Mouse (Mus musculus) thymus, postnatal 25 days (tissue): ENCODE measurements around the gene Saxo1.

Experiments used
- DNase-seq: peaks from one replicate; pipeline ENCODE4 v3.0.0; 2022

Saxo1 gene

DNA sequence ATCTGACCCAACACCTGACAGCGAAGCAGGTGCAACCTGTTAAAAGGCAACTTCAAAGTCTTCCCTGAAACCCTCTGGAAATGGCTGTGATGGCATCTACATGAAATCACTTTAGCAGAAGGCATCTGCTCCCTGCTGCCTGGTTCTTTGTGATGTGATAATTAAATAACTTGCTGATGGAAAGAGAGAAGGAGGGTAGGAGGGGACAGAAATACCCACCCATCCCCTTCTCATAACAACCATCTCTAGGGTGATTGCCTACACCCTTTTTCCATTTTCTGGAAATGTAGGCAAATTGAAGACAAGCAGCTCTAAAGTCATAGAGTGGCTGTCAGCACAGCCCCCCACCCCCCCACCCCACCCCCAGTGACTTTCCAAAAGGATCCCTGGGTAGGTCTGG, 33.6 kb downstream of the Saxo1 start:
- DNase-seq: no peak

DNA sequence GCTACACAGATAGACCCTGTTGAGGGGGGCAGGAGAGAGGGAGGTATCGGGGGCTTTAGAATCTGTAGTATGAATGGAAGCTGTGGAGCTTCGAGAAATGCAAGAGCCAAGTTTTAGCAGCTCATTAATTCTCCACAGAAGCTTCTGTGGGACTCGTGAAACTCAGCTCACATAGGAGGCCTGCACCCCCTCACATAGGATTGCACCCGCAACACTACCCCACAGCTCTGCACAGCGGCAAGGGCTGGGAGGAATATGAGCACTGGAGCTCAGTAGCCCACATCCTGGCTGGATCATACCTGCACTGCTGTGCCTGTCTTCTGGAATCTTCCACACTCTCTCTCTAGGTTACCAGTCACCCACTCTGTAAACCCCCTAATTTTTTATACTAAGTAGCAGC, 34.4 kb downstream of the Saxo1 start:
- no peak for DNase-seq

DNA sequence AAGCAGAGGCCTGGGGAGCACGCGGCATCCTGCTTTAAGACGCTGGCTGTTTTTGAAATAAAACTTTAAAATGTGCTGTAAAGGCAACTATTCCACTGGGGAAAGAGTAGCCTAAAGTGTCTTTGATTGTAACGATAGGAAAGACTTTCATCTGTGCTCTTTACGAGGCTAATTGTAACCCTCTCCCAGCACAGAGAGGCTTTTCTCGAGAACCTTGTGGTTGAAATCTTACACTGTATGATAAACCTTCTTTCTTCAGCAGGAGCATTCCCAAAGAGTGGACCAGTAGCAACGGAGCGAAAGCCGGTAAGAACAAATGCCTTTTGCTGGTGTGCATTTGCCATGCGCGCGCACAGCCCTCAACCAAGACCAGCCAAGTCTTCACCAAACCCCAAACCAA, 37.4 kb downstream of the Saxo1 start:
- DNase-seq: no peak

DNA sequence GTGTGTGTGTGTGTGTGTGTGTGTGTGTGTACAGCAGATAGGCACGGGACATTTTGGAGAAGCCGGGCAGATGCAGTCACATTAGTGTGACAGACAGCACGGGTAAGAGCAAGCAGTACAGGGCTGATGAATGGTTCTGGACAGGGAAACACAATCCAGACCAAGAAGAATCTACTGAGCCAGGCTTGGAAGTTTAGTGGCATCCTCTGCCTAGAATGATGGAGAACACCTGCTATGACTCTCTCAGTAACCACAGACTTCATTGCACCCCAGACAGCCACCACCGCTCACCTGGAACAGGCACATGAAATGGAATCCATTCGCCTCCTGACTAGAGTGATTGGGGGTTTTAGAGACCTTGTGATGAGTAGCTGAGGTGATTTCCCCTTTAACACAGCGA, 38.2 kb downstream of the Saxo1 start:
- DNase-seq: no peak

DNA sequence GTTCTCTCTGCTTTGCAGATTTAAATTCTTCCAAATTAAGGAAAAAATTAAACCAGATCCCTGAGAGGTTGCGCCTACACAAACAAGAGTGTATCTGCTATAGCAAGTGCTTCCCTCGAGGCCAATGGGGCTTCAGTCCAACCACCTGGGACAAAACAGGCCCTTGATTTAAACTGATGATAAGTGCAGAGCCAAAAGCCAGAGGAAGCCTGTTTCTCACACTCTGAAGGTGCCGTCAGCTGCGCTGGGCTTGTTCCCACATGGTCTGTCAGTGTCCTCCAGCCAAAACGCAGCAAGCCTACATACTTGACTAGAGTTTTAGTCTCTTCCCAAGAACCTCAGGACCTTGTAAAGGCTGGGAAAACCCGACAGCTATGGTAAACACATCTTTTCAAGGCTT, 53.5 kb downstream of the Saxo1 start:
- no peak for DNase-seq

DNA sequence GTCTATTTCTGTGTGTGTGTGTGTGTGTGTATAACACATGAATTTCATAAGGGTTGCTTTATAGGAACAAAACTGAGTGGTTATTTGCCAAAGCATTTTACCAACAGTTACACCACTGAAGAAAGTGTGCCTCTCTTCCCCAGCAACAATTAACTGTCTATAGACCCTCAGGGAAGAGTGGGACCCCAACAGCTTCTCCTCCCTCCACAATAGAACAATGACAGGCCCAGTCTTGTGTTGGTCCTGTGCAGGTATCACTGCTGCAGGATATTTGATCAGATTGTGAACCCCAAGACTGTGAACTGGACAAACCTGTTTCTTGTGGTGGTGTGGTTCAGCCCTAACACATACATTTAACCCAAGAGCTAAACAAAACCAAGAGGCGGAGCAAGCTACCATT, 58.6 kb downstream of the Saxo1 start:
- DNase-seq: no peak

DNA sequence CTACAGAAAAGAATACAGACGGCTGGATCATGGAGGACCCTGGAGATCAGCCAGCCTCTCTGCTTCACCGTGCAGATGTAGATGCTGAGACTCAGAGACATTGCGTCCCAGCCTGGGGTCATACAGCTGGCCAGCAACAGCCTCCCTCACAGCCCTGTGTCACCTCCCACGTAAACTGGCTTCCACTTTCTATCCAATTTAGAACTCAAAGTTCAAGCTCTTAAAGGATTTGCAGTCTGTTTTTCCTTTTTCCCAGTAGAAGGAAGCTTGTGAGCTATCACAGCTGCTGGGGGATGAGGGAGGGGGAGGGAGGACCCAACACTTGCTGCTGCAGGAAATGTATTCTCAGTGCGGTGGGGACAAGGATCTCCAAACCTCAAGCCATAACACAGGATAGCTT, 59.4 kb downstream of the Saxo1 start:
- DNase-seq: no peak

DNA sequence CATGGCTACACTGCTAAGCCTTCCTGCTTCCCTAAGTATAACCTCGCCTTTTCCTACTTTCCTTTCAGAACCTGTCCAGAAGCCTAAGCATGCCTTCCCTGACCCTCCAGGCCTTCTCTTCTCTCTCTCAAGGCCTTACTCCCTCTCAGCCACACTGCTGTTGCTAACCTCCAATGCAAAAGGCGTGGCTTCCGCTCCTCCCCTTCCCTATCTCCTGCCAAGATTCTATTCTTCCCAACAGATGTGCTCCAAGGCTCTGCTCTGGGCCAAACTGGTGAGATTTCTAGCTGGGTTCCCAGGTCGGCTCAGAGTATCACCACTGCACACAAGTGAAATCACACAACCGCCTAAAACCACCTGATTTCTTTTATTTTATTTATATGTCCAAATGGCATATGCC, 69.0 kb downstream of the Saxo1 start:
- no peak for DNase-seq

DNA sequence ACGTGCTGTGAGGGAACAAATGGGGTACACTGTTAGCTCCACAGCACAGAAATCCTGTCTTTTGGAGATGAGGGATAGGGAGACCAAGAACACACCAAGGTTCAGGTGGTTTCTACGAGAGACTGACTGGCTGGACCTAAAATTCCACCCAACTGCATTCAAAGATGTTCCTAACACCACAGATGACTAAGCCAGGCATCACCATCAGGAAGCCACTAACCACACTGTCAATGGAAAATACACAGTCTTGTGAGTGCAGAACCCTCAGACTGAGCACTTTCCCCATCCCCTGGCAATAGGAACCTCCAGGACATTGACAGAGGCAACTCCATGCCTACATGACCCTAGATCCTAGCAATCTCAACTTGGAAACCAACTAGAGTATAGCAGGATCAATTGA, 71.2 kb downstream of the Saxo1 start:
- DNase-seq: no peak

DNA sequence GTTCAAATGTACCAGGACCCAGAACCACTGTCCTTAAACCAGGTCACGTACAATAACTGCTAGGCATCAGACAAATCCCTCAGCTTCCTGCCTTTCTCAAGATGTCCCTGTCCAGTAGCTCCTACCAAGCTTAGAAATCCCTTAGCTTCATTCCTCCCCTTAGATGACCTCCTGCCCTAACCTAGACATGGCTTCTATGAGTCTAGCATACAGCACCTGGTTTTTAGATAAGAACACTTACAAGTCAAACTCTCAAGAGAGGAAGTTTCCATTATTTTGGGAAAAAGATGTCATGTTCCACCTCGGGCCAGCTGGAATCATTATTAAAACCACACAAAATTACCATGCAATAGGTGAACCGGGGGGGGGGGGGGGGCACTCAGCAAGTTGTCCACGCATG, 71.6 kb downstream of the Saxo1 start:
- DNase-seq: no peak

DNA sequence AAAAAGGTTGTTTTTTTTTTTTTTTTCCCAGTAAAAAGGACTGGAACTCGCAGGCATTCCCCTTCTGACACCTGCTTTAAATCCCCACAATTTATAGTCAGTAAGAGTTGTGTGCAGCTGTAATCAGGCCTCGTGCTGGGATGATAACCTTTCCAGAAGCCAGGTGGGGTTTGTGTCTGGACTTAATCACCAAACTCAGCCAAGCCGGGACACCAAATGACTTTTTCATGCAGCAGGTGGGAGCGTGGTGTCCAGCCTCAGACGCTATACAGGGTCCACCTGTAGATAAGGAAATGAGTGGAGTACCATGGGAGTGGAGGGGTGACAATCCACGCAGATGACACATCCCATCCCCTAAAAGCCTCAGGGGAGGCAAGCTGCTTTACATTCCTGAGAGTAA, 73.1 kb downstream of the Saxo1 start:
- DNase-seq: no peak

DNA sequence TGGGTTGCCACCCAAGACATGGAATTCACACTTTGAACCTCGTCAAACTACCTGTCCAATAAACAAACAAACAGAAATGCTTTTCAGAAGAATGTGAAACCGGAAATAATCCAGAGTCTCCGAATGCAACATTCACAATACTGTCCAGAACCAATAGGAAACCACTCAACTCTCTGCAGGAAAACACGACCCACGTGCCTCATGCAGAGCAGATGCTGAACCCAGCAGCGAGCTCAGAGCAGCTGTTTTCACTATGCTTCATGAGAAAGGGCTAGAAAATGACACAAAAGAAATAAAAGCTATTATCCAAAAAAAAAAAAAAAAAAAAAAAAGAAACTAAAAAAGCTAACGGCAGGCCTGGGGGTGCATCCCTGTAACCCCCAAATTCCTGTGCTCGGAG, 74.4 kb downstream of the Saxo1 start:
- DNase-seq: no peak

DNA sequence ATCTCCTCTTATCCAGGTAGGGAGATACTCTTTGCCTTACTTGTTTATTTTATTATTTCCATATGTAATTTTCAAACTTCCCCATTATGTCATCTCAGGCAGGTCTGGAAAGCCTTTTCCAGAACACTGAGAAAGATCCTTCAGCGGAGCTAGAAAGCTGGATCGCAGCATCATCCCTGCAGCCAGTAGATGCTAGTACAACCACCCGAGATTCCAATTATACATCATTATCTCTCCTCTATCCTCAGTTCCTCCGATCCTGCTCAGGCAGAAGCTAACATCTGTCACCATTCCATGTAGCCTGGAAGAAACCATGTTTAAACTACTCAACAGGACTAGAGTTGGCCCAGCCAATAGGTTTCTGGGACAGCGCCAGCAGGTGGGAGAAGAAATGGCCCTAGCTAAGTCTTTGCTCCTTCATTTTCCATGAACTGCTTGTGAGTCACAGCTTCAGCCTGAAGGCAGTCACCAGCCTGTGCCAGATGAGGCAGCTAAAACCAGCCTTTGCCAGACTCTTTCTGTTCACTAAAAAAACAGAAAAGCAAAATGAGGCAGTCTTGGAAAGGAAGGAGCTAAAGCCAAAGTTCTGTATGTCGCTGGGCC, 75.0 kb downstream of the Saxo1 start:
- no peak for DNase-seq

DNA sequence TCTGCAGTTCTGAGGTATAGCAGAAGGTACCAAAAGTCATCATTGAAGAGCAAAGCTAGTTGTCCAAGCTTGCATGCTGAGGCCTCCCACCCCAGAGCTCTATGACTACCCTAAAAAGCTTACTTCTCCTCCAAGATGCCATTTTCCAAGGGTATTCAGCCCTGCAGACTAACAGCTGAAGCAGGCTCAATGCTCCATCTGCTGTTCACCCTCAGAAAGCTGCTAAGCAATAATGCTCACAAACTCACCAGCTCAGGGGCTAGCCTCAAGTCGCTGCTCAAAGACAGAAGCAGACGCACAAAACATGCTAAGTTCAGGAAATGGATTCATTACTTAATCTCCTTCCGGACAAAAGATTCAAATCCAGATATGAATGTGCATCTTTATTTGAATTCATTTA, 77.2 kb downstream of the Saxo1 start:
- no peak for DNase-seq

DNA sequence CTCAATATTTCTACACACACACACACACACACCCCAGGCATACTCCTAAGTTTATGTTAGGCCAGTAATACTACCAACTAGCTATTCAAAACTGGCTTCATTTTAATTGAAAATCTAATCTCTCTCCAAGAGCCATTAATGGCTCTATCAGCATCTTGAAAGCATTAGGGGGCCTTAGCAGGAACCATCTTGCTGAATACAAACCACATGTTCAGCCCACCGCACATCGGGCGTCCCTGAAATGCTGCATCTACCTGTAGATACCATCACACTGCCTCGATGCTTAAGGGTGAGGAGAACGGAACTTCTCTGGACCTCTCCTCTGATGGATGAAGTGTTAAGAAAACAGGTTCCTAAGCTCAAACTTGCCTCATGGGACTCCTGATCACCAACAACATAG, 93.3 kb downstream of the Saxo1 start:
- no peak for DNase-seq

DNA sequence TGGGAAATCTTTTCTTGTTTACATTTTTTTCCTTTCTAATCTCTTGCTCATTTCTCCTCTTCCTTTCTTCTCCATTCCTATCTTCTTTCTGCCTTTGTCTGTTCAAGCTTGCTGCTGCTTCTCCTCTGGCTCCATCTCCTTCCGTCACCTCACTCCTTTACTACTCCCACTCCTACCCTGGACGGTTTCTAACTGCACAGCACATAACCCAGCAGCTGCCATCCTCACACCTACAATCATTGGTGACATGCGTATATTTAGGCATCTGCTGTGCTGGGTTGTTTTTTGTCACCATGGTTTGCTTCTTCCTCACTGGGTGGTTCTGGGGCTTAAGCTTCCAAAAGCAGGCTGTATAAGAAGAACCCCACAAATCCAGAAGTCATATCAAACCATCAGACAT, 107.7 kb downstream of the Saxo1 start:
- no peak for DNase-seq

DNA sequence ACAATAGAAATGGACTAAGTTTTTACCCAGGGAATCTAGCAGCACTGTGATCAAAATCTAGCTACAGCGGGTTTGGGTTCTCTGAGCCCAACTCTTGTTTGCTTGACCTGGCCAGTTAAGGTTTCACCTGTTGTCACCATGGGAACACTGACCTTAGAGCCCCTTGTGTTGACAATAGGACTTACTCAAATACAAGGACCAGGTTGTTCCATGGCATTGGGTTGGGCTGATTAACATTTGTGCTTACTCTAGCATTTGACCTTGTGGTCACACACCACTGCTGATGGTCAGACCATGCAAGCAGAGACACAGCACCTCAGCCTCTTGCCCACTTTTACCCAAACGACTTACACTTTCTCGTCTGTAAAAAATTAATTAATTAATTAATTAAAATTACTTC, 121.8 kb downstream of the Saxo1 start:
- no peak for DNase-seq

DNA sequence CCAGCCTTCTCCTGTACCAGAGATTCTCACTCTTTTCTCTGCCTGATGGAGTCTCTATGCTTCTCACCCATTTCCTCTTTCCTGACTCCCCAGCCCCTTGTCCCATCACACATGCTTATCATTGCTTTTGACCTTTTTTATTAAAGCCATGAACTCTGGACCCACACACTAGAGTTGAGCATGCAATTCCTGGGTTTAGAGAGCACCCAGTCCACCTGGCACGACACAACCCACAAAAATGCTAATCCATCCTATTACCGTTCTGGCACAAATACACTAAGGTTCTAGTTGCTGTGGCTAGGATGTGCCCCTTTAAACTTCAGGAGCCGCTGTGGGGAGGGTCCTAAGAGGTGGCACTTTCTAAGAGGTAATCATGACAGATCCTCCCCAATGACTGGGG, 122.5 kb downstream of the Saxo1 start:
- DNase-seq: no peak

DNA sequence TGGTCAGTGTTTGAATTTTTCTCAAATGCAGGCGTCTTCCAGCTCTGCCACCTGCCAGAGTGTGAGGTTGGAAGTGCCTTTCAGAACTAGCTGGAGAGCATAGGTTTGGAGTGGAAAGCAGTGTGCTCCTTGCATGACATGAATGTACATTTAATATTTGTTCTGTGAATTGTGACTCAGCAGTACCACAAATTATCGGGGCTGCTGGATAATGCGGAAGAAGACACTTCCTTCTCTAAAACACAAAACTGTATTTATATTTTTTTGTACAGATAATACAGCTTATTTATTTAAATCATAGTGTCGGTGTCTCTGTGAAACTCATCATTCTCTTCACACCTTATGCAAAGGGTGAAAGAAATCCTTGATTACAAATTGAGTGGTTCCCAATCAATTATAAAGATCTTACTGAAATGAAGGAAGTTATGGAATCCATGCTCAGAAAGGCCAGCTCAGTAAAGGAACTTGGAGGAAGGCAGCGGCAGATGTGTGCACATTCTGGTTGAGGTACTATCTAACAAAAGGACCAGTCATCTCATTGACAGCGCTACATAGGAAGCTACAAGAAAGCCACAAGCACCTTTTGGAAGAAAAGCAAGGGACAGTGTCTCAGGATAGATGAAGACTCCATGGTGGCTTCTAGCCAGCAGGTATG, 129.9 kb downstream of the Saxo1 start:
- no peak for DNase-seq

DNA sequence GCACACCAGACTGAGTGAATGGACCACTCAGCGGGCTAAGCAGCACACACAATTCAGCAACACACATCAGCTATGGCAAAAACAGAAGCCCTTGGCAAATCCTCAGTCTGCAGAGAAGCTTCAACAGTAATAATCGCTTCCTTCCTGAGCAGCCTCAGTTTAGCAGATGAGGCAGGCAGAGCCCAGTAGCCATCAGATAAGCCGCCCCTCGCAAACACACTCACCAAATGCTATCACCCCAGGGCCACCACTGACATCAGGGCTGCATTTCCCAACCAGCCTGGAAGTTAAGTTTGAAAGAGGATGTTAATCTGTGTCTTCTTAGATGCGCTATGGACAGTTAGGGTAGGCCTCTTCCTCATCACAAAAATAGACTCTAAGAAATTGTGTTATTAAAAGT, 130.8 kb downstream of the Saxo1 start:
- DNase-seq: no peak

DNA sequence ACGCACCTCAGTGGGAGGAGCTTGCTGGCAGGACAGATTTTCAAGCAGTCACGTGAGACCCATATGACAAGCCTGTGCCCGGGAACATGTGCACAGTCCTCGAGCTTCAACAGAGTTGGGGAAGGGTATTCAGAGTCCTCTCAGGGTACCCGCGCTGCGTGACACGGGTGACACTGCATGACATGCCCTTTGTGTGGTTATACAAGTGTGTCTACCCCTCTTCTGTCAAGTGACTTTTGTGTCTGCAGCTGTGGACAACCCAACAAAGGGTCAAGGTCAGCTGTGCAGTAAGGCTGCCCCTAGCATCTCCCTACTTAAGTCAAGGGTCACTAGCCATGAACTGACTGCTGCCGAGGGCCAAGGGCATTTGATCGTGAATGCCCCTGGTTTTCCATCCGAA, 131.6 kb downstream of the Saxo1 start:
- no peak for DNase-seq

DNA sequence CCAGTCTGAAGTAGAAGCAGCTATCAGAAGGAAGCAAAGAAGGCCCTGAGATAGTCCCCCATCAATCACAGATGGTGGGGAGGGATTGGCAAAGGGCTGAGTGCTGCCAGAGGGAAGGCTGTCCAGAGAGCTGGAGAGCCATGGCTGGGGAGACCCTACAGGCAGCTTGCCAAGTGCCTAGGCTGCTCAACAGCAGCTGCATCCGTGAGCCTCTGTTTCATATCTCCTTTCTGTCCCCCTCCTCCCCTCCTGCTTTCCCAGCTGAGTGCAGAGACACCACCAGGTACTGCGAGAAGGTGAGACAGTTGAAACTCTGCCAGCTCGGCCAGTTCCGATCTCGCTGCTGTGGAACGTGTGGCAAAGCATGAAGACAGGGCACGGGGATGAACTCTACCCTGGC, 132.5 kb downstream of the Saxo1 start:
- DNase-seq: no peak

DNA sequence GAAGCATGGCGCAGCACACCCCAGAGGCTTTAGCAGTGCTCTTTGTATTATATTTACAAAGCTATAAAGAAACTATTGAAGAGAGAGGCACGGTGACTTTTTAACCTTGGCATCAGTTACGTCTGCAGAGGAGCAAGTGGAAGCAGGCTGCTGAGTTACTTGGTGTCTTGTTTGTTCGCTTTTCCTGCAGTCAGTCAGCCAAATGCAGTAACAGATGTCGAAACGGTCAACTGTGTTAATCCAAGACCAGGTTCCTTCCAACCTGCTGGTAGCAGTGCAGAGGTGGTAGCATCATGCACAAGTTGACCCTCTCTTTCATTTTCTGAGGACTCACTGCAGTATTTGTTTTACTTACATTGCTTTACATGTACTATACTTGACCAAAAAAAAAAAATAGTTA, 135.5 kb downstream of the Saxo1 start:
- no peak for DNase-seq

DNA sequence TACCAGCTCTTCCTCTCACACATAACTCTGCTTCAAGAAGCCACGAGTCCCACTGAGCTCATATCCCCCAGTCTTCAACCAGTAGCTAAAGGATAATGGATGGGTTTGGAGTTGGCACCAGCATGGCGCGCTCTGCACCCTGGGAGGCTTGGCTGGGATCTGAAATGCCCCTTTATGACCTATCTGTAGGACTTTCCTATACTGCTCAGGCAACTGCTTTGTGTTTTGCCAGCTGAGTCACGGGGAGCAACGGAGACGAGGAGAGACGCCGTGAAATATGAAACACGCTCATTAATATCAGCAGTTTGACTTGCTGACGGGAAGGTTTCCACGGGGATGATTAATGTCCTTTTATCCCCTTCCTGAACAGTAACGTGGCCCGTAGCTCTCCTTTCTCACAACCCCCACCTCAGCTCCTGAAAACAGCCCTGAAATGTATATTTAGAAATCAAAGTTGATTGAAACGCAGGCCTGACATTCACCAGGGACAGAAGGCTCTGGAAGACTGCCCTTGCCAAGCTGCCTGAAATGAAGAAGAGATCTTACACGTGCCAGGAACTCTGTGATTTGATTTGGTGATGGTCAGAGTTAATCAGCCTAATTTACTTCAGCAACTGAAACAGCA, 141.6 kb downstream of the Saxo1 start:
- no peak for DNase-seq

DNA sequence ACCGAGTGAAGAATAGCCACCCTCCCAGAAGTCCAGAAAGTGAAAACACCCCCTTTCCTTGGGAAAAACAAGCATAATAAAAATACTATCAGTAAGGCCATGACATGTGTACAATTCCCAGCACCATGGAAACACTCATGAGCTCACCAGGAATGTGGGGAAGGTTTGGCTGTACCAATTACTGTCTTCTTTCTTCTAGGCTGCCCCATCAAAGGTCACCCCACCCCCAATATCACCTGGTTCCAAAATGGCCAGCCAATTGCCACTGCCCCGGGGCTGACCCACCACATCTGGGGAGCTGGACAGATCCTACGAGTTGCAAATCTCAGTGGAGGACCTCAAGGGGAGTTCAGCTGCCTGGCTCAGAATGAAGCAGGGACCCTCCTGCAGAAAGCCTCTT, 144.7 kb downstream of the Saxo1 start:
- no peak for DNase-seq
